Mouse (Mus musculus) thymus, postnatal 36 days (tissue): Measurements from ENCODE around the gene Alkal2.

Experiments used
- DNase-seq, 2 experiments: peaks; one replicate each; pipeline ENCODE4 v3.0.0; 2022; ENCODE audit warnings: mixed read lengths in 2 of 2

Gene Alkal2

DNA sequence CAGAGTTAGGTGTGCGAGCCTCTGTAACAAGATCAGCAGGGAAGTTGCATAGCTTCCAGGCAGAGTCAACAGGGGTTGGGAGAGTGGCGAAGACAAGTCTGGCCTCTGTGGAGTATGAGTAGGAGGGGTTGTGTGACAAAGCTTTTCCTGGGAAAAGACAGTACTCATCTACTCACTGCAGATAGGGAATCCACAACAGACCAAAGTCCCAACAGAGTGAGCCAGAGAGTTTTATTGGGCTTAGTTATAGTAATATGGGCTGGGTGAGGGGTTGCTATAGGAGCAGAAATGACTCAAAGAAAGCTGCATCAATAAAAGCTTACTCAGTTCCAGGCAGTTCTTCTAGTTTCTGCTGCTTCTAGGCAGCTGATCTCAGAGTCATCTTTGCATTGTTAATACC lies 49.2 kb downstream of the Alkal2 start:
- no peak for DNase-seq

DNA sequence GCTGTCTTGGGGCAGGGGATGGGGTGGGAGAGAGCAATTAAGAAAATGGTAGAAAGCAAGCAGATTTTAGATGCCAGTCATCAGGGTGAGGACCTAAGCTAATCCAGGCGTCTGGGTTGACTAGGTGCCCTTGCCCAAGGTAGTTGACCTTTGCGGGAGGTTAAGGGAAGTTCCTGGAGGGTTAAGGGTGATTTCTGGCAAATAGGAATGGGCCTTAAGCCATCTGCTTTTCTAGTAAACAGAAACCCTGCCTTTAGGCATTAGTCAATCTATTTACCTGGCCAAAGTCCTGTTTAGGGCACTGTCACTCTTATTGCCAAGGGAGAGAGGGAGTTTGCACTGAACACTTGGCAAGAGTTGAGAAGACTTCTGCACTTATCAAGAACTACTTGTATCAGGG lies 52.8 kb downstream of the Alkal2 start:
- no peak for DNase-seq
